Comparison of ENCODE assay signal across 8 mouse cellular contexts in genomic region chr2:164803201-164803920, GRCm38 (mm10). TPM values are rescaled to one million over a fixed set of nuclear protein-coding genes. Genes with fewer than 3 reads are reported as not detected.
A peak's percentile ranks its signal among the peaks of the same experiment; 100 is the strongest.
DNase-seq lines count a peak whose midpoint lies in the region; ATAC-seq and TF ChIP-seq lines count a peak whose summit lies in the region.

No protein-coding gene starts in this region.

- H3K27me3 ChIP-seq in kidney, embryonic 14.5 days (ENCODE audit: control insufficient read depth, insufficient read depth, low read length): no peaks in the 10 kb centered on the region
- H3K27me3 ChIP-seq in embryonic facial prominence, embryonic 12.5 days: no peaks in the 10 kb centered on the region
- no peaks in the 10 kb centered on the region for H3K27me3 ChIP-seq in kidney, postnatal 0 days (ENCODE audit: insufficient read depth, low read length)
- no peaks in the 10 kb centered on the region for H3K27me3 ChIP-seq in neural tube, embryonic 13.5 days

- H3K27ac ChIP-seq in kidney, embryonic 14.5 days (ENCODE audit: low read depth, low read length): no peak overlapping the region
- no peak overlapping the region; the same call in 1 of the 2 replicates for H3K27ac ChIP-seq in embryonic facial prominence, embryonic 12.5 days
- peak overlapping the region; percentile 28; the same call in 1 of the 2 replicates for H3K27ac ChIP-seq in kidney, postnatal 0 days
- no peak overlapping the region for H3K27ac ChIP-seq in neural tube, embryonic 13.5 days (replicated peaks)

- H3K4me2 ChIP-seq in kidney, embryonic 14.5 days (replicated peaks; ENCODE audit: low read depth, low read length): peak overlapping the region; percentile 57
- peak overlapping the region; percentile 76 for H3K4me2 ChIP-seq in embryonic facial prominence, embryonic 12.5 days (replicated peaks)
- peak overlapping the region; percentile 62 for H3K4me2 ChIP-seq in kidney, postnatal 0 days (ENCODE audit: low read length)
- peak overlapping the region; percentile 71 for H3K4me2 ChIP-seq in neural tube, embryonic 13.5 days

- WGBS in kidney, embryonic 14.5 days: 87% methylated on average over 16 of the region's 16 CpGs
- 90% methylated on average over 16 of the region's 16 CpGs for WGBS in embryonic facial prominence, embryonic 12.5 days
- whole genome bisulfite sequencing in kidney, postnatal 0 days: 78% methylated on average over 16 of the region's 16 CpGs
- WGBS in neural tube, embryonic 13.5 days: 92% methylated on average over 16 of the region's 16 CpGs

- no peak for TF ChIP-seq CTCF in kidney, postnatal 0 days (IDR thresholded peaks at IDR 0.05; ENCODE audit: low read depth)

- H3K4me1 ChIP-seq in kidney, embryonic 14.5 days (ENCODE audit: control insufficient read depth, insufficient read depth, low read length): peaks cover 6% of the 10 kb centered on the region; the same call in 1 of the 2 replicates
- peaks cover 13% of the 10 kb centered on the region; the same call in 1 of the 2 replicates for H3K4me1 ChIP-seq in embryonic facial prominence, embryonic 12.5 days
- 0 out of 2 replicates have a peak, but pooled peaks cover 19% of the 10 kb centered on the region for H3K4me1 ChIP-seq in kidney, postnatal 0 days (replicated peaks; ENCODE audit: insufficient read depth, low read length)
- H3K4me1 ChIP-seq in neural tube, embryonic 13.5 days (replicated peaks): peaks cover 40% of the 10 kb centered on the region

- peak overlapping the region; percentile 77; the same call in 1 of the 2 replicates for H3K9ac ChIP-seq in kidney, embryonic 14.5 days (ENCODE audit: low read depth, low read length)
- H3K9ac ChIP-seq in embryonic facial prominence, embryonic 12.5 days: peak overlapping the region; percentile 76; the same call in 1 of the 2 replicates
- no peak overlapping the region for H3K9ac ChIP-seq in kidney, postnatal 0 days (ENCODE audit: low read depth, low read length)
- H3K9ac ChIP-seq in neural tube, embryonic 13.5 days: peak overlapping the region; percentile 83

- no peak for DNase-seq in kidney, postnatal 10 days
- DNase-seq in kidney, postnatal 0 days (ENCODE audit: low spot score): no peak
- no peak for DNase-seq in cerebellum, postnatal 25 days
- no peak for DNase-seq in yolk sac, embryonic 10.5 days (ENCODE audit: low spot score)
- DNase-seq in layer of hippocampus, adult 11-12 months (ENCODE audit: low spot score): no peak

- H3K9me3 ChIP-seq in kidney, embryonic 14.5 days (ENCODE audit: control insufficient read depth, low read length): no peaks in the 10 kb centered on the region
- H3K9me3 ChIP-seq in embryonic facial prominence, embryonic 12.5 days: no peaks in the 10 kb centered on the region
- H3K9me3 ChIP-seq in kidney, postnatal 0 days (replicated peaks; ENCODE audit: low read length): no peaks in the 10 kb centered on the region
- H3K9me3 ChIP-seq in neural tube, embryonic 13.5 days: no peaks in the 10 kb centered on the region

- H3K36me3 ChIP-seq in kidney, embryonic 14.5 days (ENCODE audit: control insufficient read depth, insufficient read depth, low read length): peaks cover 23% of the 10 kb centered on the region
- peaks cover 29% of the 10 kb centered on the region for H3K36me3 ChIP-seq in embryonic facial prominence, embryonic 12.5 days
- peaks cover 7% of the 10 kb centered on the region; the same call in 1 of the 2 replicates for H3K36me3 ChIP-seq in kidney, postnatal 0 days (ENCODE audit: insufficient read depth, low read length)
- peaks cover 35% of the 10 kb centered on the region for H3K36me3 ChIP-seq in neural tube, embryonic 13.5 days

- peak overlapping the region; percentile 69; the same call in 1 of the 2 replicates for H3K4me3 ChIP-seq in kidney, embryonic 14.5 days (ENCODE audit: low read length)
- peak overlapping the region; percentile 70 for H3K4me3 ChIP-seq in embryonic facial prominence, embryonic 12.5 days
- no peak overlapping the region for H3K4me3 ChIP-seq in kidney, postnatal 0 days (replicated peaks; ENCODE audit: low read depth, low read length)
- peak overlapping the region; percentile 80 for H3K4me3 ChIP-seq in neural tube, embryonic 13.5 days

- no peak for ATAC-seq in kidney, embryonic 14.5 days (ENCODE audit: low FRiP score, low TSS enrichment)
- no peak for ATAC-seq in embryonic facial prominence, embryonic 12.5 days (ENCODE audit: insufficient number of reproducible peaks, insufficient read depth, low FRiP score, low TSS enrichment)
- no peak for ATAC-seq in kidney, postnatal 0 days (replicated peaks; ENCODE audit: low FRiP score, low read depth)
- no peak for ATAC-seq in neural tube, embryonic 13.5 days (ENCODE audit: low read depth)

RNA-seq across cellular contexts. Expression of gene Acot8, which starts 1.3 kb away (rescaled TPM):
- polyA plus RNA-seq in kidney, embryonic 14.5 days (2014; fragmentation: Nextera tagmentation; extraction: Ambion mirVana): 13.7 and 17.0 TPM in 2 replicates
- polyA plus RNA-seq in embryonic facial prominence, embryonic 12.5 days (2016; fragmentation: Nextera tagmentation; extraction: Ambion mirVana): 16.8 and 16.9 TPM in 2 replicates
- polyA plus RNA-seq in kidney, postnatal 0 days (2015; fragmentation: Nextera tagmentation; extraction: Ambion mirVana): 28.7 and 33.2 TPM in 2 replicates
- polyA plus RNA-seq in neural tube, embryonic 13.5 days (2015; fragmentation: Nextera tagmentation; extraction: Ambion mirVana): 20.3 and 21.5 TPM in 2 replicates

RNA-seq across cellular contexts. Expression of gene Zswim3, which starts 1.5 kb away (rescaled TPM):
- 7.3 and 9.0 TPM in 2 replicates for polyA plus RNA-seq in kidney, embryonic 14.5 days (2014; fragmentation: Nextera tagmentation; extraction: Ambion mirVana)
- polyA plus RNA-seq in embryonic facial prominence, embryonic 12.5 days (2016; fragmentation: Nextera tagmentation; extraction: Ambion mirVana): 9.0 and 9.5 TPM in 2 replicates
- polyA plus RNA-seq in kidney, postnatal 0 days (2015; fragmentation: Nextera tagmentation; extraction: Ambion mirVana): 5.2 and 5.4 TPM in 2 replicates
- 14.2 and 16.7 TPM in 2 replicates for polyA plus RNA-seq in neural tube, embryonic 13.5 days (2015; fragmentation: Nextera tagmentation; extraction: Ambion mirVana)

RNA-seq across cellular contexts. Expression of gene Snx21, which starts 17.7 kb away (rescaled TPM):
- polyA plus RNA-seq in kidney, embryonic 14.5 days (2014; fragmentation: Nextera tagmentation; extraction: Ambion mirVana): 16.0 and 16.6 TPM in 2 replicates
- polyA plus RNA-seq in embryonic facial prominence, embryonic 12.5 days (2016; fragmentation: Nextera tagmentation; extraction: Ambion mirVana): 18.3 and 19.6 TPM in 2 replicates
- polyA plus RNA-seq in kidney, postnatal 0 days (2015; fragmentation: Nextera tagmentation; extraction: Ambion mirVana): 19.9 and 21.7 TPM in 2 replicates
- 17.1 and 22.9 TPM in 2 replicates for polyA plus RNA-seq in neural tube, embryonic 13.5 days (2015; fragmentation: Nextera tagmentation; extraction: Ambion mirVana)

RNA-seq across cellular contexts. Expression of gene Zswim1, which starts 19.1 kb away (rescaled TPM):
- 12.4 and 20.0 TPM in 2 replicates for polyA plus RNA-seq in kidney, embryonic 14.5 days (2014; fragmentation: Nextera tagmentation; extraction: Ambion mirVana)
- polyA plus RNA-seq in embryonic facial prominence, embryonic 12.5 days (2016; fragmentation: Nextera tagmentation; extraction: Ambion mirVana): 17.9 and 20.8 TPM in 2 replicates
- 15.5 and 15.8 TPM in 2 replicates for polyA plus RNA-seq in kidney, postnatal 0 days (2015; fragmentation: Nextera tagmentation; extraction: Ambion mirVana)
- polyA plus RNA-seq in neural tube, embryonic 13.5 days (2015; fragmentation: Nextera tagmentation; extraction: Ambion mirVana): 22.3 and 23.7 TPM in 2 replicates

RNA-seq across cellular contexts. Expression of gene Tnnc2, which starts 23.6 kb away (rescaled TPM):
- 1.8 and 1.9 TPM in 2 replicates for polyA plus RNA-seq in kidney, embryonic 14.5 days (2014; fragmentation: Nextera tagmentation; extraction: Ambion mirVana)
- 31.7 and 40.6 TPM in 2 replicates for polyA plus RNA-seq in embryonic facial prominence, embryonic 12.5 days (2016; fragmentation: Nextera tagmentation; extraction: Ambion mirVana)
- 0.45 and 1.0 TPM in 2 replicates for polyA plus RNA-seq in kidney, postnatal 0 days (2015; fragmentation: Nextera tagmentation; extraction: Ambion mirVana)
- polyA plus RNA-seq in neural tube, embryonic 13.5 days (2015; fragmentation: Nextera tagmentation; extraction: Ambion mirVana): 9.3 and 25.7 TPM in 2 replicates
